Mouse (Mus musculus): ENCODE measurements around the gene Cnot4.

The Cnot4 gene

DNA sequence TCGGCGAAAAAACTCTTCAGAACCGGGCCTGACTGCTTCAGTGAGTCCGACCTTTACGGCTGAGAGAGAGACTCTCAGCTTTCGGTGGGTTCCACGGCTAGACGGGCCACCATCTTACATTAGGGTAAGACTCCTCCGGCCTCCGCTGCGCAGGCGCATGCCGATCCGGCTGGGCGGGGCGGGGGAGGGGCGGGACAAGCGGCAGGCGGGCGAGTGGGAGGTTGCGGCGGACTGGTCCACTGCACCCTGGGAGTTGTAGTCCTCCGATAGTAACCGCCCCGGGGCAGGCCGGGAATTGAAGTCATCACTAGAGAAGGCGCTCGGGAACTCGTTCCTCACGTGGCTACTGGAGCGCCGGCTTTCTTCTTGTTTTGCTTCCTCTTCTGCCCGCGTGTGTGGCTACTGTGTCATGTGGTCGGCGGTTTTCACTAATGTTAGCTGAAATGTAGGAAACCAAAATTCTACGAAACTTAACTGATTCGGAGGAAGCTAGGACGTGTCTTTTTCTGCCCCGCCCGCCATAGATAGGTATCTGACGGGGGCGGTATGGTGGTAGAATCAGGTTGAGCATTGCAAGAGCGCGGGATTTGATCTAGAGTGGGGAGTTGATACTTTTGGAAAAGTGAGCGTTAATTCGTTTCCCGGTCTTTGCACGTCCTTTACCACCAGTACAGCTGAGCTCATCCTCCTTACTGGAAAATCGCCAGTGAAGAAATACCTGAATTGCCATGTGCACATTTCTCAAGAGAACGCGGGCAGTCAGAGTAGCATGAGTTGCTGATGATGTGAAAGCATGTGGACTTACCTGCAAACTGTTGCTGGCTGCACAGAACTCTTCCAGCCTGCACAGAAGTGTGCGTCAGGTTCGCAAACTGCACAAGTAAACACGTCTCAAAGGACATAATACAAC, at the start of gene Cnot4:
Gene Cnot4 (minus strand): TSS at position 146 of the 910 bp plus-strand sequence.
- no peak; the same call in 1 of the 2 replicates for TF ChIP-seq GATA4 (IDR thresholded peaks at IDR 0.05; ENCODE audit: insufficient replicate concordance, low read length)

DNA sequence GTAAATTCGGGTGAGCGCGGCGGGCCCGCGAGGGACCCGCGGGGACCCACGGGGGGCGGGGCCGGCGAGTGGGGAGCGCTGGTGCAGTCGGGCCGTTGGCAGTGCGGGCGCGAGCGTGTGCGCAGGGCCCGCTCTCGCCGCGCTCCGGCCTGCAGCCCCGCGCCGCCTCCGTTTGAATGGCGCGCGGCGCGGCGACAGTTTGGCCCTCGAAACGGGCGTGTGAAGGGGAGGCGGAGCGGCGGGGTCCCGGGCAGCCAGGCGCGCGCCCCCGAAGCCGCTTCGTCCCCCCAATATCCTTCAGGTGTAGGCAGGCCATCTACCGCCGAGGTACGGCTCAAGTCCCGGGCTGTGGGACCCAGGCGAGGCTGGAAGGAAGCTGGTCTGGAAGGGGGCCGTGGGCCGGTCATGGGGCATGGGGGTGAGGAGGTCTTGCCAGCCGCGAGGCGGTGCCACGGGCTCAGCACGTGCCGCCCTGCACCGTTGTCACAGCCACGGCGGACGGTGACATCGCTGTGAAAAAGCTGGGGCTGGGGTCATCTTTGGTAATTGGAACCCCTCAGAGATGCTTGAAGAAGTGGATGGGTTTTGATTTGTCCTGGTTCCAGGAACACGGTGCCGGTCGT, 44.2 kb upstream of the Cnot4 start:
- no peak for TF ChIP-seq GATA4 (IDR thresholded peaks at IDR 0.05; ENCODE audit: insufficient replicate concordance, low read length)

- no peak for TF ChIP-seq GATA4 (IDR thresholded peaks at IDR 0.05; ENCODE audit: insufficient replicate concordance, low read length)
Measured at GRCm38 (mm10) chr6:35176979-35177649, 43.6 kb upstream of the Cnot4 start, which contains the start of gene Nup205. Nup205 (plus strand) TSS chr6:35177421.

DNA sequence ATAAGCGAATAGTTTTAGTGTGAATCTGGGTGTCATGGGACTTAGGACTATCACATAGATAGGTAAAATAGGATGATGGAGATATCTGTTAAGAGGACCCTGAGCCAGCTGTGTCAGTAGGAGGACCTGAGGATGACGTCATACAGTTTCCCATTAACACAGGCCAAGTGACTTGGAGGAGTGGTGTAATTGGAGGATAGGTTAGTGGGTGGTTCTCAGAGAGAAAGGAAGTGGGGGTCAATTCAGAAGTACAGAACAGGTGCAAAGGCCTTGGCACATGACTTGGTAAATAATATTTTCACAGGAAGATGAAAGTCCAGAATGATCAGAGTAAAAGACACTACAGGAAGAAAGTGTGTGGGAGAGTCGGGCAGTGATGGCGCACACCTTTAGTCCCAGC, 39.7 kb upstream of the Cnot4 start:
- no peak for TF ChIP-seq GATA4 (IDR thresholded peaks at IDR 0.05; ENCODE audit: insufficient replicate concordance, low read length)

DNA sequence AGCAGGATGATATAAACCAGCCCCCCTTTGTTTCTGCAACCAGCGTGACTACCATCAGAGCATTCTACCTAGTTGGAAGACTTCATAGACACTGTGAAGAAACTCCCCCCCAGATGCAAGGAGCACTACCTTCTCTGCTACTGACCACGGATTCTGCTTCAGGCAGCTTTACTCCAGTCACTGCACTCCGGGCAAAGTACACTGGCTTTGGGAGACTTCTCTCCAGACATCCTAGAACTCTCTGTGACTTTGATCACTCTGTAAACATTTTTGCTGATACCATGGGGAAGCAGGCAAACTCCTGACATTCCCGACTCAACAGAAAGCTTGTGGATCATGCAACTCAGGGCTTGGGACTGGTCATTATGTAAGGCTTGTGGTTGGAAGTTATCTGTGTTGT, 35.7 kb upstream of the Cnot4 start:
- TF ChIP-seq GATA4 (IDR thresholded peaks at IDR 0.05; ENCODE audit: insufficient replicate concordance, low read length): no peak

DNA sequence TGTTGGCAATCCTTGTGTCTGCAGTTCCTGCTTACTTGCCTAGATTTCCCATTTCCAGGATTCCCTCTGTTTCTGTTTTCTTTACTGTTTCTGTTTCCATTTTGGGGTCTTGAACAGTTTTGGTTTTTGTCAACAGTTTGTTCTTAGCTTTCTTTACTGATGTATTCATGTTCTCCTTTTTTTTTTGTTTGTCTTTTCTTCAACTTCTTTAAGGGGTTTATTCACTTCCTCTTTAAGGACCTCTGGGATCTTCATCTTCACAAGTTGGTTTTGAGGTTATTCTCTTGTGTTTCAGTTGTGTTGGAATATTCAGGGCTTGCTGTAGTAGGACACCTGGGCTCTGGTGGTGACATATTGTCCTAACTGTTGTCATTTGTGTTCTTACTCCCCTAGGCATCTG, 21.0 kb upstream of the Cnot4 start:
- no peak for TF ChIP-seq GATA4 (IDR thresholded peaks at IDR 0.05; ENCODE audit: insufficient replicate concordance, low read length)

GRCm38 (mm10) chr6:35147726-35148422, 14.3 kb upstream of the Cnot4 start:
- no peak for TF ChIP-seq GATA4 (IDR thresholded peaks at IDR 0.05; ENCODE audit: insufficient replicate concordance, low read length)

- no peak for TF ChIP-seq GATA4 (IDR thresholded peaks at IDR 0.05; ENCODE audit: insufficient replicate concordance, low read length)
Measured at GRCm38 (mm10) chr6:35145569-35145968, 12.0 kb upstream of the Cnot4 start.

DNA sequence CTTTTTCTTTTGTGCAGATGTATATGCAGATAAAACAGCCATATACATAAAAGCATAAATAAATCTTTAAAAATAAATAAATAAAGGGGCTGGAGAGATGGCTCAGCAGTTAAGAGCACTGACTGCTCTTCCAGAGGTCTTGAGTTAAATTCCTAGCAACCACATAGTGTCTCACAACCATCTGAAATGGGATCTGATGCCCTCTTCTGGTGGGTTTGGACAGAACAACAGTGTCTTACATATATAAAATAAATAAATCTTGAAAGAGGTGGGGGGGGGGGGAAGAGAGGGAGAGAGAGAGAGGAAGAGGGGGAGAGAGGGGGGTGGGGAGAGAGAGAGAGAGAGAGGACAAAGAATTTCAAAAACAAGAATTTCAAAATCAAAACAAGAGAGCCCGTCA, 6.8 kb upstream of the Cnot4 start:
- TF ChIP-seq GATA4 (IDR thresholded peaks at IDR 0.05; ENCODE audit: insufficient replicate concordance, low read length): no peak

DNA sequence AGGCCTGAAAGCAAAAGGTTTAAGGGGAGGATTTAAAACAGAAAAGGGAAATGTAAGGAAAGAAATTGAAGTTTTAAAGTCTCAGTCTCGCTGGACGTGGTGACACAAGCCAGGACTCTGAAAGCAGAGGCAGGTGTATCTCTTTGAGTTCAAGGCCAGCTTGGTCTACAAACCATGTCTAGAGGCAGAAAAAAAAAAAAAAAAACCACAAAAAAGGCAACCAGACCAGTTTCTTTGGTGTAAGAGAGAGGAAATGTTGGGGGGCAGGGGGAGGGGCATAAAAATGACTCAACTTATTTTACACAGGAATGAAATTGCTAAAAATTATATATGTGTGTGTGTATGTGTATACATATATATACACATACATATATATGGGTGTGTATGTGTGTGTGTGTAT, 1.3 kb upstream of the Cnot4 start:
- TF ChIP-seq GATA4 (IDR thresholded peaks at IDR 0.05; ENCODE audit: insufficient replicate concordance, low read length): no peak

DNA sequence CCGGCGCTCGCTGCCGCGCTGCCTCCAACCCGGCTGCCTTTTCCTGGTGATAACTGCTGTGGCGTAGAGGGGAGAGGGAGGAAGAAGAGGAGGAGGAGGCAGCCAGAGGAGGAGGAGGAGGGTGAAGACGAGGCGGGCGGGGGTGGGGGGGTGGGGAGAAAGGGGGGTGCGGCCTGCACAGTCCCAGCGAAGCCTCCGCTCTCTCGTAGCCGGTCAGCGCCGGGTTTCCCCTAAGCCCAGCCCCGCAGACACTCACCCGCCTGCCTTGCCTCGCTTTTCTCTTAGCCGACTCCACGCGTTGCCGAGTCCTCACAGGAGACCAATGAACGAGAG, 312 bp downstream of the Cnot4 start:
- TF ChIP-seq GATA4 (IDR thresholded peaks at IDR 0.05; ENCODE audit: insufficient replicate concordance, low read length): no peak

- no peak for TF ChIP-seq GATA4 (IDR thresholded peaks at IDR 0.05; ENCODE audit: insufficient replicate concordance, low read length)
Measured at GRCm38 (mm10) chr6:35132806-35133205, 718 bp downstream of the Cnot4 start.

- TF ChIP-seq GATA4 (IDR thresholded peaks at IDR 0.05; ENCODE audit: insufficient replicate concordance, low read length): no peak
Measured at GRCm38 (mm10) chr6:35122488-35122887, 11.0 kb downstream of the Cnot4 start.

GRCm38 (mm10) chr6:35121925-35122324, 11.6 kb downstream of the Cnot4 start:
- no peak for TF ChIP-seq GATA4 (IDR thresholded peaks at IDR 0.05; ENCODE audit: insufficient replicate concordance, low read length)

DNA sequence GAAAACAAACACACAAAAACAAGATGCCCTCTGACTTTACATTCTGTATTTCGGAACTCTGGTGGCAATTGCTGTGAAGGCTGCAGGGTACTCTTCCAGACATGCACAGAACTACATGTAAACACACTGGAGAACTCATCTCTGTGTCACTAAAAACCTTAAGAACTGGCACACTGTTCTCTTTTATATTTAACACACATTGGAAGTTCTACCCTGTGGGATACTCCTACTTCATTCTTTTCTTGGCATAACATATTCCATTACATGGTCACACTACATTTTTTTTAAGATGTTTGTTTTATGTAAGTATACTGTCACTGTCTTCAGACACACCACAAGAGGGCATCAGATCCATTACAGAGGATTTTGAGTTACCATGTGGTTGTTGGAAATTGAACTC, 31.1 kb downstream of the Cnot4 start:
- no peak for TF ChIP-seq GATA4 (IDR thresholded peaks at IDR 0.05; ENCODE audit: insufficient replicate concordance, low read length)

Data from liver, adult (tissue).